Mouse (Mus musculus) testis, adult 10 weeks (tissue): ENCODE results near the gene Ankrd26. TPM values are rescaled to one million over a fixed set of nuclear protein-coding genes. Genes with fewer than 3 reads are reported as not detected.

Experiments
- polyA plus RNA-seq: library from polyadenylated mRNA; stranded (reverse); fragments of 350-450 nt; fragmentation: Illumina TruSeq; extraction: RNeasy Lipid Tissue Mini Kit (QIAGEN cat#74804); gene quantifications from one replicate; pipeline ENCODE4 v1.2.3, GENCODE M21; 2014; ENCODE audit warnings: low read depth, low replicate concordance

Ankrd26 gene
- 3.3 TPM for polyA plus RNA-seq

GRCm38 (mm10) chr6:118561745-118562609 lies at the start of gene Ankrd26:
Gene Ankrd26, minus strand, starts transcription at chr6:118562226.

GRCm38 (mm10) chr6:118478957-118479708 lies 82.9 kb downstream of the Ankrd26 start, which contains the start of gene Zfp9:
Gene Zfp9, minus strand, starts transcription at chr6:118479320.

GRCm38 (mm10) chr6:118455042-118455631 lies 106.9 kb downstream of the Ankrd26 start, which contains the start of gene Zfp248:
Gene Zfp248, minus strand, starts transcription at chr6:118455528.

Other genes with a start within 250 kb of the Ankrd26 start
- gene Bms1, start 142.8 kb downstream of the Ankrd26 start, polyA plus RNA-seq, result 76.4 TPM
- gene Zfp248, start 106.7 kb downstream of the Ankrd26 start, polyA plus RNA-seq, result 3.4 TPM
- gene Zfp9, start 82.9 kb downstream of the Ankrd26 start, polyA plus RNA-seq, result 1.8 TPM